In the genomic region with DNA sequence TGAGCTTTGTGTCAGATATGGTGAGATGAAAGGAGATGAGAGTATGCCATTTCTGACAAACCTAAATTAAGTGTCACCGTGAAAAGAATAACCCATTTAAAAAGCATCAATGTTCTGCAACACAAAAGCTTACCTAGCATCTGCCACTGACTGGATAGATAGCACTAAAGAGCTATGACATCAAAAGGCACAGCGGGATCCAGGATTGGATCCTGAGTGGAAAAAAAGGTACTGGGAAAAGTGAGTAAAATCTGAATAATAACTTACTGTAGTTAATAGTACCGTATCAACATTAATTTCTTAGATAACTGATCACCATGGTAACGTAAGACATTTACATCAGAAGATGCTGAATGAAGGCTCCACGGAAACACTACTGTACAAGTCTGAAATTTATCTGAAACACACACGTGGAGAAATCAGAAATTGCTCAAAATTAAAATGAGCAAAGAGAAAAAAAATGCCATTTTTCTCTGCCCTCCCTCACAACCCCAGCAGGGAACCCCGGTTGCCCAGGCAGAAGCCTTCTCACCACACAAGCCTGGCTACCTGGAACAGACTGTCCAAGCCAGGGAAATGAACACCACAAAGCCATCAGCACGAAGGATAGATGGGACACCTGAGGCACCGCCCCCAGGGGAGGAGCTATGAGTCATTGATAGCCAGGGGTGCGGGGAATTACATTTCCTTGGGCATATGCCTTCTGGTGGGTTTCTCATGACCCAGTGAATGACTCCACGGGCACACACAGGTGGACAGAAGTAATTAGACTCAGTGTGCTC, we compare ENCODE assay signal across 26 mouse cellular contexts.
DNase-seq lines count a peak whose midpoint lies in the region; ATAC-seq and TF ChIP-seq lines count a peak whose summit lies in the region.
"Had no signal": no experiment of that assay in that cellular context is flagged by ENCODE, and none has a peak within 500 bp of the region (broad histone marks: within the 10 kb centered on the region; RNA-seq: fewer than 3 reads in every experiment).

No protein-coding gene starts in this region.

- TF ChIP-seq CTCF in midbrain, postnatal 0 days (IDR thresholded peaks at IDR 0.05) = no peak

- no peaks in the 10 kb centered on the region for H3K27me3 ChIP-seq in forebrain, embryonic 16.5 days (replicated peaks; ENCODE audit: control insufficient read depth, insufficient read depth, low read length)
- no peaks in the 10 kb centered on the region for H3K27me3 ChIP-seq in forebrain, embryonic 11.5 days (ENCODE audit: control insufficient read depth, insufficient read depth, low read length)
- H3K27me3 ChIP-seq in midbrain, postnatal 0 days (ENCODE audit: insufficient read depth, low read length) = no peaks in the 10 kb centered on the region
- H3K27me3 ChIP-seq in midbrain, embryonic 14.5 days (ENCODE audit: control insufficient read depth, insufficient read depth, low read length) = no peaks in the 10 kb centered on the region
- H3K27me3 ChIP-seq: embryonic facial prominence, embryonic 12.5 days; embryonic facial prominence, embryonic 15.5 days; heart, embryonic 12.5 days; heart, embryonic 15.5 days had no signal

- H3K9ac ChIP-seq in forebrain, embryonic 16.5 days (replicated peaks; ENCODE audit: low read depth, low read length) = no peak overlapping the region
- H3K9ac ChIP-seq in forebrain, embryonic 11.5 days (ENCODE audit: low read length) = no peak overlapping the region
- no peak overlapping the region for H3K9ac ChIP-seq in midbrain, postnatal 0 days (replicated peaks; ENCODE audit: low read length, poor library complexity, severe bottlenecking)
- H3K9ac ChIP-seq in midbrain, embryonic 14.5 days (replicated peaks; ENCODE audit: low read length) = no peak overlapping the region
- H3K9ac ChIP-seq: embryonic facial prominence, embryonic 12.5 days; embryonic facial prominence, embryonic 15.5 days; heart, embryonic 12.5 days; heart, embryonic 15.5 days; hindbrain, embryonic 14.5 days had no signal

- no peak overlapping the region for H3K4me2 ChIP-seq in forebrain, embryonic 16.5 days (ENCODE audit: low read length)
- H3K4me2 ChIP-seq in forebrain, embryonic 11.5 days (ENCODE audit: low read depth, low read length, severe bottlenecking) = no peak overlapping the region
- no peak overlapping the region for H3K4me2 ChIP-seq in midbrain, postnatal 0 days (ENCODE audit: low read depth, low read length, poor library complexity, severe bottlenecking)
- no peak overlapping the region for H3K4me2 ChIP-seq in midbrain, embryonic 14.5 days (ENCODE audit: low read length)
- H3K4me2 ChIP-seq: embryonic facial prominence, embryonic 12.5 days; embryonic facial prominence, embryonic 15.5 days; heart, embryonic 12.5 days; heart, embryonic 15.5 days; hindbrain, embryonic 14.5 days had no signal

- 79% methylated on average over 11 of the region's 11 CpGs for WGBS in forebrain, embryonic 16.5 days
- 91% methylated on average over 11 of the region's 11 CpGs for WGBS in forebrain, embryonic 11.5 days
- WGBS in midbrain, postnatal 0 days = 70% methylated on average over 11 of the region's 11 CpGs
- 78% methylated on average over 11 of the region's 11 CpGs for WGBS in midbrain, embryonic 14.5 days

- no peak overlapping the region for H3K27ac ChIP-seq in forebrain, embryonic 16.5 days (ENCODE audit: low read length)
- no peak overlapping the region for H3K27ac ChIP-seq in forebrain, embryonic 11.5 days (ENCODE audit: low read depth, low read length)
- H3K27ac ChIP-seq in midbrain, postnatal 0 days (ENCODE audit: low read depth, low read length) = no peak overlapping the region; the same call in 1 of the 2 replicates
- no peak overlapping the region for H3K27ac ChIP-seq in midbrain, embryonic 14.5 days (replicated peaks; ENCODE audit: low read depth, low read length)
- H3K27ac ChIP-seq: embryonic facial prominence, embryonic 12.5 days; embryonic facial prominence, embryonic 15.5 days; gastrocnemius, adult 2 months; heart, embryonic 15.5 days; hindbrain, embryonic 14.5 days; hindbrain, postnatal 0 days had no signal

- no peaks in the 10 kb centered on the region for H3K9me3 ChIP-seq in forebrain, embryonic 16.5 days (ENCODE audit: control insufficient read depth, low read length)
- H3K9me3 ChIP-seq in forebrain, embryonic 11.5 days (ENCODE audit: control insufficient read depth, low read length) = no peaks in the 10 kb centered on the region
- no peaks in the 10 kb centered on the region for H3K9me3 ChIP-seq in midbrain, postnatal 0 days (ENCODE audit: low read length)
- H3K9me3 ChIP-seq in midbrain, embryonic 14.5 days (ENCODE audit: control insufficient read depth, low read length) = no peaks in the 10 kb centered on the region
- H3K9me3 ChIP-seq: embryonic facial prominence, embryonic 12.5 days; embryonic facial prominence, embryonic 15.5 days; heart, embryonic 12.5 days; heart, embryonic 15.5 days had no signal

- no peaks in the 10 kb centered on the region for H3K4me1 ChIP-seq in forebrain, embryonic 16.5 days (replicated peaks; ENCODE audit: control insufficient read depth, insufficient read depth, low read length)
- H3K4me1 ChIP-seq in forebrain, embryonic 11.5 days (replicated peaks; ENCODE audit: control insufficient read depth, insufficient read depth, low read length) = no peaks in the 10 kb centered on the region
- no peaks in the 10 kb centered on the region for H3K4me1 ChIP-seq in midbrain, postnatal 0 days (ENCODE audit: insufficient read depth, low read length)
- H3K4me1 ChIP-seq in midbrain, embryonic 14.5 days (ENCODE audit: control insufficient read depth, insufficient read depth, low read length) = no peaks in the 10 kb centered on the region
- H3K4me1 ChIP-seq: embryonic facial prominence, embryonic 12.5 days; embryonic facial prominence, embryonic 15.5 days; heart, embryonic 12.5 days; heart, embryonic 15.5 days had no signal

- no peaks in the 10 kb centered on the region for H3K36me3 ChIP-seq in forebrain, embryonic 16.5 days (ENCODE audit: control insufficient read depth, insufficient read depth)
- H3K36me3 ChIP-seq in forebrain, embryonic 11.5 days (ENCODE audit: control insufficient read depth, insufficient read depth, low read length) = no peaks in the 10 kb centered on the region
- no peaks in the 10 kb centered on the region for H3K36me3 ChIP-seq in midbrain, postnatal 0 days (ENCODE audit: insufficient read depth, low read length)
- no peaks in the 10 kb centered on the region for H3K36me3 ChIP-seq in midbrain, embryonic 14.5 days (ENCODE audit: control insufficient read depth, insufficient read depth, low read length)
- H3K36me3 ChIP-seq: embryonic facial prominence, embryonic 12.5 days; embryonic facial prominence, embryonic 15.5 days; heart, embryonic 12.5 days; heart, embryonic 15.5 days had no signal

- ATAC-seq in forebrain, embryonic 16.5 days = peak; percentile 83
- ATAC-seq in forebrain, embryonic 11.5 days (replicated peaks; ENCODE audit: low FRiP score) = no peak
- ATAC-seq in midbrain, postnatal 0 days (ENCODE audit: low FRiP score) = 0 out of 2 replicates have a peak, but pooled peaks have one; percentile 50
- no peak for ATAC-seq in midbrain, embryonic 14.5 days (ENCODE audit: low FRiP score, low TSS enrichment)
- ATAC-seq: CD4-positive, CD25-positive, alpha-beta regulatory T cell, adult 4 months; forebrain, embryonic 14.5 days; hindbrain, postnatal 0 days; inflammation-experienced regulatory T-cells, adult 6 months; intestine, embryonic 16.5 days had no signal

- intact Hi-C loops in left cerebral cortex, postnatal 4 days (cut with DNase I) = no loop called here
- intact Hi-C loops in left cerebral cortex, postnatal 10 days (cut with DNase I) = no loop called here

- no peak for DNase-seq in forebrain, embryonic 11.5 days (ENCODE audit: low spot score)
- peak; percentile 0 for DNase-seq in left cerebral cortex, postnatal 4 days
- DNase-seq in left cerebral cortex, postnatal 10 days (ENCODE audit: extremely low spot score in 1 of 2, low spot score in 2 of 2) = no peak
- DNase-seq in midbrain, postnatal 0 days (ENCODE audit: low spot score) = no peak
- no peak for DNase-seq in midbrain, embryonic 14.5 days
- DNase-seq: adrenal gland, adult 2 months; adrenal gland, postnatal 14 days; cerebellum, adult 11-12 months; cerebellum, adult 8-10 months; cerebellum, postnatal 14 days; gastrocnemius, adult 2 months; gastrocnemius, postnatal 14 days; heart, adult 18-20 months; heart, postnatal 10 days; heart, postnatal 4 days had no signal

- no peak overlapping the region for H3K4me3 ChIP-seq in forebrain, embryonic 16.5 days (replicated peaks; ENCODE audit: low read length)
- H3K4me3 ChIP-seq in forebrain, embryonic 11.5 days (ENCODE audit: low read depth, low read length) = no peak overlapping the region
- no peak overlapping the region for H3K4me3 ChIP-seq in midbrain, postnatal 0 days (ENCODE audit: low read depth, low read length)
- H3K4me3 ChIP-seq in midbrain, embryonic 14.5 days (replicated peaks; ENCODE audit: low read depth, low read length) = no peak overlapping the region
- H3K4me3 ChIP-seq: embryonic facial prominence, embryonic 12.5 days; embryonic facial prominence, embryonic 15.5 days; gastrocnemius, adult 2 months; heart, embryonic 12.5 days; heart, embryonic 15.5 days had no signal

Comparison
In these comparisons a context has a peak if more than half of its experiments do, and no peak if none do; other contexts are left out.
1. ATAC-seq: peak in forebrain, embryonic 16.5 days (single experiment) and midbrain, postnatal 0 days (single experiment); none in forebrain, embryonic 11.5 days (single experiment) and midbrain, embryonic 14.5 days (single experiment).